Mouse (Mus musculus): Measurements from ENCODE around the gene Gm5965. TPM values are rescaled to one million over a fixed set of nuclear protein-coding genes. Genes with fewer than 3 reads are reported as not detected.

Gm5965 gene
- polyA plus RNA-seq, 1 experiment from 2014 or later, result not detected

- H3K27ac ChIP-seq (replicated peaks), result no peak within 1 kb of the TSS
- 84% methylated on average over 9 of the region's 9 CpGs for WGBS
- H3K9me3 ChIP-seq, result no peaks in the 10 kb centered on the region
- no peaks in the 10 kb centered on the region for H3K4me1 ChIP-seq
- H3K4me3 ChIP-seq, result no peak within 1 kb of the TSS
- ATAC-seq (ENCODE audit: low FRiP score, low read depth), result no peak
- H3K9ac ChIP-seq (replicated peaks), result no peak within 1 kb of the TSS
- H3K27me3 ChIP-seq, result no peaks in the 10 kb centered on the region
- no peaks in the 10 kb centered on the region for H3K36me3 ChIP-seq
- H3K4me2 ChIP-seq (replicated peaks), result no peak within 1 kb of the TSS
Observed at GRCm38 (mm10) chr16:88826095-88826652, 48.5 kb downstream of the Gm5965 start, which contains the start of gene Krtap14. TSS of gene Krtap14 (minus strand) at chr16:88826145.

DNA sequence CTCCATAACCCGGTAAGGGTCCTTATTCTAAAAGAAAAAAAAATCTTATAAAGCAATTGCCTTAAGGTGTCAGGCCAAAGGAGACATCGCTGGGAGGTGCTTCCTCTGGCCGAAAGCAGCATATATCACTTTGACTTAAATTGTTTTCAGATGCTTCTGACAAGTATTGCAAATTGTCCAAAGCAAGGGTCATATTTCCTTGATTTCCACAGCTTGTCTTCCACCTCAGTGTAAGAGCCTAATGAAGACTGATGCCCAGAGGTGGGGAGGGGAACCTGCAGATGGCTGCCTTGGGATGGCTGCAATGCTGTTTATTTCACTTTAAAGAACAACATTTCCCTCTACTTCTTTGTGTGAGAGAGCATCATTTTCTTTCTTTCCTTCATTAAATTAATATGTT is 49.3 kb downstream of the Gm5965 start:
- 85% methylated on average over 3 of the region's 3 CpGs for WGBS
- no peak for ATAC-seq (ENCODE audit: low FRiP score, low read depth)
- no peak overlapping the region for H3K27ac ChIP-seq (replicated peaks)

More for the DNA sequence above, 49.3 kb downstream of the Gm5965 start:
- H3K9me3 ChIP-seq, result no peaks in the 10 kb centered on the region
- no peak overlapping the region for H3K4me2 ChIP-seq (replicated peaks)
- no peak overlapping the region for H3K9ac ChIP-seq (replicated peaks)
- H3K4me3 ChIP-seq, result no peak overlapping the region
- H3K27me3 ChIP-seq, result no peaks in the 10 kb centered on the region
- H3K4me1 ChIP-seq, result no peaks in the 10 kb centered on the region
- H3K36me3 ChIP-seq, result no peaks in the 10 kb centered on the region

Other genes with a start within 250 kb of the Gm5965 start
- gene Cldn8, start 214.7 kb upstream of the Gm5965 start, polyA plus RNA-seq (2016; fragmentation: Nextera tagmentation; extraction: Ambion mirVana), result 0.47 and 0.50 TPM in 2 replicates
- not detected in 2 replicates for gene Krtap24-1, start 165.6 kb upstream of the Gm5965 start, polyA plus RNA-seq (2016; fragmentation: Nextera tagmentation; extraction: Ambion mirVana)
- gene 2310079G19Rik, start 150.2 kb upstream of the Gm5965 start, polyA plus RNA-seq (2016; fragmentation: Nextera tagmentation; extraction: Ambion mirVana), result not detected in 2 replicates
- gene Krtap26-1, start 130.1 kb upstream of the Gm5965 start, polyA plus RNA-seq (2016; fragmentation: Nextera tagmentation; extraction: Ambion mirVana), result not detected in 2 replicates
- gene Krtap27-1, start 106.2 kb upstream of the Gm5965 start, polyA plus RNA-seq (2016; fragmentation: Nextera tagmentation; extraction: Ambion mirVana), result not detected in 2 replicates
- not detected in 2 replicates for gene 2310061N02Rik, start 69.9 kb upstream of the Gm5965 start, polyA plus RNA-seq (2016; fragmentation: Nextera tagmentation; extraction: Ambion mirVana)
- not detected in 2 replicates for gene Krtap13-1, start 49.0 kb upstream of the Gm5965 start, polyA plus RNA-seq (2016; fragmentation: Nextera tagmentation; extraction: Ambion mirVana)
- not detected in 2 replicates for gene Krtap13, start 26.3 kb upstream of the Gm5965 start, polyA plus RNA-seq (2016; fragmentation: Nextera tagmentation; extraction: Ambion mirVana)
- not detected in 2 replicates for gene 2310034C09Rik, start 19.0 kb upstream of the Gm5965 start, polyA plus RNA-seq (2016; fragmentation: Nextera tagmentation; extraction: Ambion mirVana)
- not detected in 2 replicates for gene 2310057N15Rik, start 3.7 kb upstream of the Gm5965 start, polyA plus RNA-seq (2016; fragmentation: Nextera tagmentation; extraction: Ambion mirVana)
- gene Gm20741, start 34.3 kb downstream of the Gm5965 start, polyA plus RNA-seq (2016; fragmentation: Nextera tagmentation; extraction: Ambion mirVana), result not detected in 2 replicates
- not detected in 2 replicates for gene Krtap15, start 42.3 kb downstream of the Gm5965 start, polyA plus RNA-seq (2016; fragmentation: Nextera tagmentation; extraction: Ambion mirVana)
- gene Krtap14, start 48.2 kb downstream of the Gm5965 start, polyA plus RNA-seq (2016; fragmentation: Nextera tagmentation; extraction: Ambion mirVana), result not detected in 2 replicates
- not detected in 2 replicates for gene Krtap19-1, start 91.5 kb downstream of the Gm5965 start, polyA plus RNA-seq (2016; fragmentation: Nextera tagmentation; extraction: Ambion mirVana)
- not detected in 2 replicates for gene Krtap19-2, start 96.4 kb downstream of the Gm5965 start, polyA plus RNA-seq (2016; fragmentation: Nextera tagmentation; extraction: Ambion mirVana)
- not detected in 2 replicates for gene Krtap19-3, start 100.1 kb downstream of the Gm5965 start, polyA plus RNA-seq (2016; fragmentation: Nextera tagmentation; extraction: Ambion mirVana)
- gene Krtap19-4, start 107.2 kb downstream of the Gm5965 start, polyA plus RNA-seq (2016; fragmentation: Nextera tagmentation; extraction: Ambion mirVana), result not detected in 2 replicates
- not detected in 2 replicates for gene Krtap19-5, start 118.6 kb downstream of the Gm5965 start, polyA plus RNA-seq (2016; fragmentation: Nextera tagmentation; extraction: Ambion mirVana)
- not detected in 2 replicates for gene Krtap19-9b, start 154.4 kb downstream of the Gm5965 start, polyA plus RNA-seq (2016; fragmentation: Nextera tagmentation; extraction: Ambion mirVana)
- gene Krtap16-3, start 185.0 kb downstream of the Gm5965 start, polyA plus RNA-seq (2016; fragmentation: Nextera tagmentation; extraction: Ambion mirVana), result not detected in 2 replicates
- gene Krtap22-2, start 232.9 kb downstream of the Gm5965 start, polyA plus RNA-seq (2016; fragmentation: Nextera tagmentation; extraction: Ambion mirVana), result not detected in 2 replicates
- not detected in 2 replicates for gene Gm10229, start 237.4 kb downstream of the Gm5965 start, polyA plus RNA-seq (2016; fragmentation: Nextera tagmentation; extraction: Ambion mirVana)